Mouse (Mus musculus) myocyte (in vitro differentiated cells): ENCODE measurements around the gene Baat. TPM values are rescaled to one million over a fixed set of nuclear protein-coding genes. Genes with fewer than 3 reads are reported as not detected.
"Not testable (repeated sequence)": the region's sequence is repeated elsewhere in the genome, so short reads cannot be mapped to it uniquely, and the experiment has no call there.

Source experiments
- H3K27me3 ChIP-seq: one replicate; pipeline ENCODE4 v1.6.1; 2011; ENCODE audit not compliant: control insufficient read depth, insufficient read depth, insufficient read length
- H3K36me3 ChIP-seq: one replicate; pipeline ENCODE4 v1.6.1; 2011; ENCODE audit not compliant: control insufficient read depth, insufficient read depth
- H3K4me2 ChIP-seq: one replicate; pipeline ENCODE4 v1.6.1; 2011; ENCODE audit warnings: low read depth, control low read depth
- H3K4me3 ChIP-seq: one replicate; pipeline ENCODE4 v1.5.1; 2011; ENCODE audit warnings: mild to moderate bottlenecking, control low read depth, moderate library complexity
- H3K79me2 ChIP-seq: one replicate; pipeline ENCODE4 v1.6.1; 2011; ENCODE audit not compliant: control insufficient read depth, insufficient read depth
- H3ac ChIP-seq: one replicate; pipeline ENCODE4 v1.6.1; 2011; ENCODE audit not compliant: control insufficient read depth, insufficient read length
- CEBPB ChIP-seq: IDR thresholded peaks from 2 replicates; pipeline ENCODE4 v1.6.1; 2011; ENCODE audit warnings: mild to moderate bottlenecking, moderate library complexity; ENCODE audit not compliant: poor library complexity, insufficient read depth, severe bottlenecking
- E2F4 ChIP-seq: IDR thresholded peaks from one replicate; pipeline ENCODE4 v1.6.1; 2011; ENCODE audit warnings: mild to moderate bottlenecking, control low read depth, moderate library complexity; ENCODE audit not compliant: insufficient read depth
- MAX ChIP-seq: IDR thresholded peaks from one replicate; pipeline ENCODE4 v1.6.1; 2011; ENCODE audit warnings: low read depth, mild to moderate bottlenecking, control low read depth
- MYOD1 ChIP-seq, 3 experiments: IDR thresholded peaks; one replicate each; pipeline ENCODE4 v1.6.1; 2011; ENCODE audit warnings: control low read depth in 2 of 3, low read depth in 2 of 3, mild to moderate bottlenecking in 2 of 3, moderate library complexity in 1 of 3; ENCODE audit not compliant: insufficient read length in 2 of 3, control insufficient read depth in 1 of 3
- MYOG ChIP-seq, 3 experiments: IDR thresholded peaks; one replicate each; pipeline ENCODE4 v1.6.1; 2011; ENCODE audit warnings: control low read depth in 2 of 3, low read depth in 2 of 3, mild to moderate bottlenecking in 2 of 3; ENCODE audit not compliant: insufficient read length in 2 of 3, control insufficient read depth in 1 of 3, insufficient read depth in 1 of 3
- POLR2A ChIP-seq: IDR thresholded peaks from one replicate; pipeline ENCODE4 v1.6.1; 2011; ENCODE audit warnings: low read depth, mild to moderate bottlenecking, control low read depth, moderate library complexity; ENCODE audit not compliant: insufficient read length
- POLR2AphosphoS2 ChIP-seq: IDR thresholded peaks from one replicate; pipeline ENCODE4 v1.6.1; 2011; ENCODE audit warnings: low read depth, control low read depth; ENCODE audit not compliant: insufficient read length
- REST ChIP-seq: IDR thresholded peaks from one replicate; pipeline ENCODE4 v1.6.1; 2011; ENCODE audit warnings: mild to moderate bottlenecking, control low read depth, moderate library complexity; ENCODE audit not compliant: insufficient read depth, insufficient read length
- SRF ChIP-seq: IDR thresholded peaks from one replicate; pipeline ENCODE4 v1.6.1; 2011; ENCODE audit warnings: low read depth; ENCODE audit not compliant: control insufficient read depth, insufficient read length
- TCF12 ChIP-seq: IDR thresholded peaks from one replicate; pipeline ENCODE4 v1.6.1; 2011; ENCODE audit warnings: mild to moderate bottlenecking, control low read depth; ENCODE audit not compliant: poor library complexity, insufficient read depth, severe bottlenecking
- TCF3 ChIP-seq: IDR thresholded peaks from one replicate; pipeline ENCODE4 v1.6.1; 2011; ENCODE audit warnings: low read depth, control low read depth; ENCODE audit not compliant: insufficient read length
- USF1 ChIP-seq: IDR thresholded peaks from one replicate; pipeline ENCODE4 v1.6.1; 2011; ENCODE audit warnings: low read depth, mild to moderate bottlenecking, control low read depth, moderate library complexity
- polyA plus RNA-seq: library from polyadenylated mRNA; unstranded; fragments of >200 nt; fragmentation: generic; extraction: Trizol; gene quantifications from one replicate; pipeline ENCODE4 v1.2.1, GENCODE M21; 2012; ENCODE audit warnings: missing spikeins

Gene Baat
- polyA plus RNA-seq, 1 experiment: not detected

DNA sequence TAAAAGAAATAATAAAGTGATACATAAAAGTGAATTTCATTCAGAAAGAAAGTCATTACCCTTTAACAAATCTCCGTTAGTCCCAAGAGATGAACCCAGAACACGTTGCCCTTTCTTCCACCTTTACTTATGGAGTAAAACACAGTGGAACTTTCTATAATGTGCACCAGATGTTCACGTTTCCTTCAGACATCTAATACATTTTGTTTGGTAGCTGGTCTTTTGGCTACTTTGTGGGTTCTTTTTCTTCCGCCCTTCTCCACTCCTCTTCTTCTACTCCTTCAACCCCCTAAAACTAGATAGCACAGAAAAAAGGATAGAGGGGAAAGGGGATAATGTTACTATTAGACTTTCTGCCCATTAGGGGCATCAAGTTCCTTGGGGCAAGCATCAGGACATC is 6.3 kb upstream of the Baat start:
- Histone ChIP-seq H3K4me3 (no peak overlapping the region), H3K36me3 (peaks cover 12% of the 10 kb centered on the region), H3K27me3 (no peaks in the 10 kb centered on the region), H3K79me2 (peaks cover 29% of the 10 kb centered on the region), H3ac (no peak overlapping the region), H3K4me2 (no peak overlapping the region)
- TF ChIP-seq SRF (no peak), MAX (no peak)

DNA sequence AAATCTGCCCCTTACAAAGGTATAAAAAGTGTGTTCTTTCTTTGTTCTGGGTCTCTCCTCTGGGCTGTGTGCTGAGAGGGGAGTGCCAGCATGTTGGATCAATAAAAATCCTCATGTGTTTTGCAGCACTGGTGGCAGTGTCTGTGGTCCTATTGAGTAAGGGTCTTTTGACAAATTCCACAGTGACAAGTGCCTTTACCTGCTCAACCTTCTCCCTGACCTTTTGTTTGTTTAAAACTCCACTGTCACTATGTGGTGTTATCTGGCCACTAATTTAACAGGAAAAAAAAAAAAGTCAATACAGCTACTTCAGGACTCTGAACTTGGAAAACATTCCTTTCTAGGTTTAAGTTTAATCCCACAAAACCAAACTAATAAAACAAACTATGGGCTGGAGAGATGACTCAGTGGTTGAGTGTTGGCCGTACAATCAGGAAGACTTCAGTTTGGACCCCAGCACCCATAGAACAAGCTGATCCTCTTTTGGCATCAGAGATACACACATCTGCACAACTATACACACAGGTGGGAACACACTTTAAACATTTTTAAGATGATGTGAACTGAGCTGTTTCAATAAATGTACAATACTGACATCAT is 4.0 kb upstream of the Baat start:
- H3K4me2 ChIP-seq, H3ac ChIP-seq, H3K4me3 ChIP-seq, H3K79me2 ChIP-seq, H3K27me3 ChIP-seq: not testable (repeated sequence)
- peaks cover 12% of the 10 kb centered on the region for H3K36me3 ChIP-seq

DNA sequence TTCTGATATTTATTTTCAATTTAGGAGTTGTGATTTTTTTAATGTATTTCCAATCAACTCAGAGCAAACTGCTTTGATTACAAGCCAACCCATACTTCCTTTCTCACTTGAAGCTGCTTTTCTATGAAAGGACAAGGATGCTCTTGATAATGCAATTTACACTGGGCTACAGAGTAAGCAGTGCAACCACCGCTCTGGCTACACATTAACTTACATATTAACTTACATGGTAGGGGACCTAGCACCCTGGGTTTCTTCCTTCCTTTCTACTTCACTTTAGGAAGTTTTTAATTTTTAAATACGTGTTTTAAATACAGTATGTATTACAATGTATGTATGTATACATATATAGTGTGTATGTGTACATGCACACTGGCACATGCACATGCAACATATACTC is 2.8 kb upstream of the Baat start:
- no peak overlapping the region for H3K4me2 ChIP-seq
- H3K27me3 ChIP-seq: no peaks in the 10 kb centered on the region
- no peak overlapping the region for H3K4me3 ChIP-seq
- no peaks in the 10 kb centered on the region for H3K79me2 ChIP-seq
- H3ac ChIP-seq: no peak overlapping the region
- H3K36me3 ChIP-seq: peaks cover 12% of the 10 kb centered on the region
- TF ChIP-seq MYOG (IDR thresholded peaks at IDR 0.05; ENCODE audit: control insufficient read depth in 1 of 3, insufficient read depth in 1 of 3, insufficient read length in 2 of 3, low read depth in 2 of 3) (no peak), SRF (no peak), TCF12 (no peak), MYOD1 (IDR thresholded peaks at IDR 0.05; ENCODE audit: control insufficient read depth in 1 of 3, insufficient read length in 2 of 3, low read depth in 2 of 3) (no peak), MAX (no peak), TCF3 (no peak), E2F4 (no peak), POLR2AphosphoS2 (no peak), POLR2A (no peak), USF1 (no peak), CEBPB (no peak), REST (no peak)

DNA sequence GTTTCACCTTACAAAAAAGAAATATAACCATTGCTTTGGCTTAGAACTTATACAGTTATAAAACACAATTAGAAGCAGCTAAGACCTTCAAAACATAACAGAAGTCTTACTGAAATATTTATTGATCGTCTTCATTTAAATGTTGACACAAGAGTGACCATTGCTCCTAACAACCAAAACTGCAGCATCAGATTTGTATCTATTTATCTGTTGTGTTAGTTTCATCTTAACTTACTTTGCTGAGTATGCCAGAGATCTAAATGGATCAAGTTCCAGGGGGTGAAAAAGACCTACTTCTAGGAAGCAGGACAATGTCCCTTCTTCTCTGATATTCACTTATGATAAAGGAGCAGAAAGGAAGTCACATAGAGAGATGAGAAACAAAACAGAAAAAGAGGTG is 2.8 kb downstream of the Baat start:
- Histone ChIP-seq H3K4me2 (no peak overlapping the region), H3K27me3 (no peaks in the 10 kb centered on the region), H3ac (no peak overlapping the region), H3K4me3 (no peak overlapping the region), H3K79me2 (no peaks in the 10 kb centered on the region), H3K36me3 (no peaks in the 10 kb centered on the region)
- no peak for TF ChIP-seq TCF12
- TF ChIP-seq MYOG (IDR thresholded peaks at IDR 0.05; ENCODE audit: control insufficient read depth in 1 of 3, insufficient read depth in 1 of 3, insufficient read length in 2 of 3, low read depth in 2 of 3): no peak
- no peak for TF ChIP-seq MYOD1 (IDR thresholded peaks at IDR 0.05; ENCODE audit: control insufficient read depth in 1 of 3, insufficient read length in 2 of 3, low read depth in 2 of 3)
- no peak for TF ChIP-seq E2F4
- TF ChIP-seq REST: no peak
- TF ChIP-seq POLR2A: no peak
- no peak for TF ChIP-seq SRF
- TF ChIP-seq CEBPB: no peak
- no peak for TF ChIP-seq USF1

GRCm38 (mm10) chr4:49485934-49486650 is 20.3 kb downstream of the Baat start:
- H3K79me2 ChIP-seq, H3ac ChIP-seq, H3K4me3 ChIP-seq, H3K4me2 ChIP-seq, H3K27me3 ChIP-seq, H3K36me3 ChIP-seq: not testable (repeated sequence)

- Histone ChIP-seq H3K4me3 (no peak overlapping the region), H3K79me2 (no peaks in the 10 kb centered on the region), H3K36me3 (no peaks in the 10 kb centered on the region), H3K4me2 (no peak overlapping the region), H3ac (no peak overlapping the region), H3K27me3 (no peaks in the 10 kb centered on the region)
- TF ChIP-seq POLR2A (no peak), POLR2AphosphoS2 (no peak), USF1 (no peak), SRF (no peak), TCF3 (no peak), MYOD1 (IDR thresholded peaks at IDR 0.05; ENCODE audit: control insufficient read depth in 1 of 3, insufficient read length in 2 of 3, low read depth in 2 of 3) (no peak), MYOG (IDR thresholded peaks at IDR 0.05; ENCODE audit: control insufficient read depth in 1 of 3, insufficient read depth in 1 of 3, insufficient read length in 2 of 3, low read depth in 2 of 3) (no peak), CEBPB (no peak)
These were observed 20.9 kb downstream of the Baat start for GRCm38 (mm10) chr4:49485442-49485841.
